Mouse (Mus musculus) heart, embryonic 15.5 days (tissue): ENCODE measurements around the gene Lsm3. TPM values are rescaled to one million over a fixed set of nuclear protein-coding genes. Genes with fewer than 3 reads are reported as not detected.

Experiments used
- ATAC-seq: fragments of 200-750 bp; cut with Nextera tagmentation; replicated peaks from 2 replicates; pipeline ENCODE4 v1.8.0; 2017; ENCODE audit warnings: low read depth, moderate TSS enrichment; ENCODE audit not compliant: insufficient number of reproducible peaks, insufficient read depth, low FRiP score
- H3K27ac ChIP-seq: fragments of 300-500 bp; sonication (generic); 2 replicates; pipeline ENCODE4 v1.5.1; 2015; ENCODE audit warnings: mild to moderate bottlenecking, inconsistent platforms
- H3K27me3 ChIP-seq: fragments of 300-500 bp; sonication (generic); 2 replicates; pipeline ENCODE4 v1.6.1; 2015; ENCODE audit warnings: inconsistent platforms
- H3K36me3 ChIP-seq: fragments of 300-500 bp; sonication (generic); 2 replicates; pipeline ENCODE4 v1.6.1; 2015; ENCODE audit warnings: mild to moderate bottlenecking, inconsistent platforms
- H3K4me1 ChIP-seq: fragments of 300-500 bp; sonication (generic); replicated peaks from 2 replicates; pipeline ENCODE4 v1.6.1; 2015; ENCODE audit warnings: inconsistent platforms
- H3K4me2 ChIP-seq: fragments of 300-500 bp; sonication (generic); 2 replicates; pipeline ENCODE4 v1.6.1; 2015; ENCODE audit warnings: inconsistent platforms, mild to moderate bottlenecking, moderate library complexity
- H3K4me3 ChIP-seq: fragments of 300-500 bp; sonication (generic); 2 replicates; pipeline ENCODE4 v1.5.1; 2015; ENCODE audit warnings: mild to moderate bottlenecking, inconsistent platforms
- H3K9ac ChIP-seq: fragments of 300-500 bp; sonication (generic); 2 replicates; pipeline ENCODE4 v1.6.1; 2015; ENCODE audit warnings: mild to moderate bottlenecking, inconsistent platforms
- H3K9me3 ChIP-seq: fragments of 300-500 bp; sonication (generic); replicated peaks from 2 replicates; pipeline ENCODE4 v1.6.1; 2016; ENCODE audit warnings: inconsistent platforms
- WGBS: fragments of 180-500 bp; shearing (Covaris S2); methylation state at CpG from one replicate; pipeline ENCODE4 v1.1.7; 2015; ENCODE audit warnings: mixed read lengths; 5-methylcytosine and 5-hydroxymethylcytosine counted together
- polyA plus RNA-seq: library from polyadenylated mRNA; unstranded; fragments of >200 nt; fragmentation: Nextera tagmentation; extraction: Ambion mirVana; gene quantifications from 2 replicates; pipeline ENCODE4 v1.2.1, GENCODE M21; 2015

Gene Lsm3
- polyA plus RNA-seq, 1 experiment from 2014 or later, result 155 TPM

DNA sequence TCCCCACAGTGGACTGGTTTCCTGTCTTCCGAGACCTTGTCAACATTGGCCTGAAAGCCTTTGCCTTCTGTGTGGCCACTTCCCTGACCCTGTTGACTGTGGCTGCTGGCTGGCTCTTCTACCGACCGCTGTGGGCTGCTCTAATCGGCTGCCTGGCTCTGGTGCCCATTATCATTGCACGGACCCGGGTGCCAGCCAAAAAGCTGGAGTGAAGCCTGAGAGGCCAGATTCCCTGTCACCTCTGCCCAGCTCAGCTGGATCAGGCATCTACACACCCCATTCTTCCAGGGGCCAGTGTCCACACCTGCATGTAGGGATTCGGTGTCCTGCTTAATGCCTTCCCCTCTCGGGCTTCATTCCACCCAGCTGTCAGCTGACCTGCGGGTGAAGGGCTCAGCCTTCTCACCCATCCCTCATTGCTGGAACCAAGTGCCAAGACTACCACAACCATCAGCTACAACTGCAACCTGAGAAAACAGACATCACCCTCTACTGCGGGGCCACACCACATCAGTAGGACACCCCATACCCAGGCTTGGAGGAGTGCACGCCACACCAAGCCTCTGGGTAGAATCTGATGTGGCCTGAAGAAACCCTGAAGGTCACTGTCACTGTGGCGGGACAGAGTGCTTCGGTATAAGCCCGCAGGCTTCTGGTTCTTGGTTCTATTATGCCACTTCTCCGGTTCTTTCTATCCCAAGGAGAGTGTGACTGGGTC is 28.8 kb upstream of the Lsm3 start:
- ATAC-seq, result no peak
- Histone ChIP-seq H3K27me3 (no peaks in the 10 kb centered on the region), H3K36me3 (peaks cover 69% of the 10 kb centered on the region)

DNA sequence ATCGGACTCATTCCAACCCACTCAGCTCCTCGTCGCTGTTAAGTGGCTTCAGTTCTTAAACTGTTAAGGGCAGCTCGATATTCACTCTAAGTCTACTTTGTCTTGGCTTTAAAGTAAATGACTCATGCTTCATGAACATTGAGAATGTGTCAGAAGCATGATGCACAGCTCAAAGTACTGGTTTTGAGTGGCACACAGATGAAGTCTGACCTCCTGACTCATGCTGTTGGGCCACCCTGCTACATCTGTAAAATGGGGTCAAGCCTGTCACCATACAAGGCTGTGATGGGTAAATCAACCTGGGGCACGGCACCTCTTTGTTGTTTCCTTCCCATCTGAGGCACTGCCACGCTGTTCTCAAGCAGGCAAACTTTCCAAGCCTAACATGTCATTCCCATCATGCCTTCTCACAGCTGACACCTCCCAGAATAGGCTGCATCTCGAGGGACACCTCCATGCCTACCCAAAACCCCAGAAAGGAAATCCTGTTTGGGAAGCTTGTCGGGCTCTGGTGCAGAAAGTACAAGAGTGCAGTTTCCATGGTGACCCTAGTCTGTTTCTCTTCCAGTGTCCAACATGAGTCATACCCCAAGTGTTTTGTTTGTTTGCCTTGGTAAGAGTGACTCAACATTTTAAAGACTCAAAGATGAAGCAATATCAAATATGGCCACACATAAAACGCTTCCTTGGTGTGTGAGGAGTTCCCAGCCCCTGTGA is 27.1 kb upstream of the Lsm3 start:
- Histone ChIP-seq H3K36me3 (peaks cover 55% of the 10 kb centered on the region), H3K27ac (peak overlapping the region; percentile 25; the same call in 1 of the 2 replicates), H3K27me3 (no peaks in the 10 kb centered on the region), H3K4me2 (no peak overlapping the region), H3K4me1 (peaks cover 4% of the 10 kb centered on the region), H3K4me3 (no peak overlapping the region), H3K9ac (no peak overlapping the region), H3K9me3 (no peaks in the 10 kb centered on the region)
- peak; percentile 25; the same call in 1 of the 2 replicates for ATAC-seq
- 57% methylated on average over 9 of the region's 9 CpGs for WGBS

More for the DNA sequence above, 28.8 kb upstream of the Lsm3 start:
- WGBS, result 92% methylated on average over 15 of the region's 15 CpGs
- Histone ChIP-seq H3K27ac (no peak overlapping the region), H3K4me1 (peaks cover 7% of the 10 kb centered on the region), H3K9me3 (no peaks in the 10 kb centered on the region), H3K4me2 (no peak overlapping the region), H3K9ac (no peak overlapping the region), H3K4me3 (no peak overlapping the region)

DNA sequence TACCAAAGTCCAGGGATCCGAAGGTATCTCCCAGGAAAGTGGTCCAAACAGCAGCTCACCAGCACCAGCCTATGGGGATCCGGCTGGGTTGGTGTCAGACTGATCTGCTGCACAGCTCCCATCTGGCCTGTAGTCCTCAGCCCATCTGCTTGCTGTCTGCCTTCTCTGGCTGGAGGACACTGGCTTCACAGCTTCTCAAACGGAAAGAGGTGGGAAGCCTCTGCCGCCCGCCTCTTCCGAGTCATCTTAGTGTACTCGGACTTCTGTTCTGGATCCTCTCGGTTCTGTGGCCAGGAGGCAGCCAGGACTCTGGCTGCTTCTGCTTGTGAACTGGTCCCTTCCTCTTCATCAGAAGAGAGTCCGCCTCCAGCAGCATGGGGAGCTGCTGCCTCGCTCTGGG is 25.9 kb upstream of the Lsm3 start:
- H3K4me2 ChIP-seq, result no peak overlapping the region
- H3K36me3 ChIP-seq, result peaks cover 49% of the 10 kb centered on the region
- no peak overlapping the region for H3K27ac ChIP-seq
- ATAC-seq, result no peak
- no peaks in the 10 kb centered on the region for H3K9me3 ChIP-seq
- peaks cover 4% of the 10 kb centered on the region for H3K4me1 ChIP-seq
- no peak overlapping the region for H3K4me3 ChIP-seq
- 83% methylated on average over 10 of the region's 10 CpGs for WGBS
- no peaks in the 10 kb centered on the region for H3K27me3 ChIP-seq
- no peak overlapping the region for H3K9ac ChIP-seq

DNA sequence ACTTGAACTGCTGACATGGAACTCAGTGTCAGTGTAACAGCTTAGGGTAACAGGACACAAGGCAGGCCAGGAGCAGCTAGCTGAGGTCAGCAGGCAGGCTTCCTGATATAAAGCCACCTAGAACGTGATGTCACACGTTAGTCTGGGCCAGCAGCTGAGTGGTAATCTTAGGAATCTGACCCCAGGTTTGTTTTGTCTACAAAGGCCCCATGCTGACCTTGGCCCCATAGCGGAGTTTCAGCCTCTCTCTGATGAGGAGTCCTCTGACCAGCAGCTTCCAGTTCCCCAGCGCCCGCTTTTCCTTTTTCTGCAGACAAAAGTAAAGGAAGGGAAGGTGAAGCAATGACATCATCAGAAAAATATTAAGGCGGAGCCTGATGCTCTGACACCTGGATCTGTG is 24.7 kb upstream of the Lsm3 start:
- no peak for ATAC-seq

DNA sequence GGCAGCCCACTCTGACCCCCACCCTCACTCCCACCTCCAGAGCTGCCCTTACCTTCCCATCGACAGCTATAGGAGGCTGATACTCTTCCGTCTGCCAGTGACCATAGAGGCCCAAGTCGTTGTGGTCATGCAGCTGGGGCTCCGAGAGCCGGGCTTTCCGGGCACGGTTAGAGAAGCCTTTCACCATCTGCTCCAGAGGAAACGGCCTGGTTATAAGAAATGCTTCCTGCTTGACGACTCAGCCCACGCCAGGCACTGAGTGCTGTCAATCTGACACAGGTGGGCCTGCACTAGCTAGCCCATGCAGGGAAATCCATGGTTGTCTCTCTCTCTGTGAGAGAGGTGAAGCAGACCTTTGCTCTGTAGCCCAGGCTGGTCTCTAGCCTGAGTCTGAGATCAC is 22.7 kb upstream of the Lsm3 start:
- 78% methylated on average over 10 of the region's 10 CpGs for WGBS
- no peaks in the 10 kb centered on the region for H3K9me3 ChIP-seq
- ATAC-seq, result no peak
- peaks cover 4% of the 10 kb centered on the region for H3K4me1 ChIP-seq
- peaks cover 43% of the 10 kb centered on the region for H3K36me3 ChIP-seq
- H3K4me2 ChIP-seq, result no peak overlapping the region
- H3K4me3 ChIP-seq, result no peak overlapping the region
- H3K9ac ChIP-seq, result no peak overlapping the region
- no peak overlapping the region for H3K27ac ChIP-seq
- H3K27me3 ChIP-seq, result no peaks in the 10 kb centered on the region

More for the DNA sequence above, 24.7 kb upstream of the Lsm3 start:
- Histone ChIP-seq H3K9me3 (no peaks in the 10 kb centered on the region), H3K27me3 (no peaks in the 10 kb centered on the region), H3K9ac (no peak overlapping the region), H3K4me1 (peaks cover 4% of the 10 kb centered on the region), H3K4me2 (no peak overlapping the region), H3K27ac (no peak overlapping the region), H3K36me3 (peaks cover 40% of the 10 kb centered on the region), H3K4me3 (no peak overlapping the region)
- WGBS, result 64% methylated on average over 6 of the region's 6 CpGs

DNA sequence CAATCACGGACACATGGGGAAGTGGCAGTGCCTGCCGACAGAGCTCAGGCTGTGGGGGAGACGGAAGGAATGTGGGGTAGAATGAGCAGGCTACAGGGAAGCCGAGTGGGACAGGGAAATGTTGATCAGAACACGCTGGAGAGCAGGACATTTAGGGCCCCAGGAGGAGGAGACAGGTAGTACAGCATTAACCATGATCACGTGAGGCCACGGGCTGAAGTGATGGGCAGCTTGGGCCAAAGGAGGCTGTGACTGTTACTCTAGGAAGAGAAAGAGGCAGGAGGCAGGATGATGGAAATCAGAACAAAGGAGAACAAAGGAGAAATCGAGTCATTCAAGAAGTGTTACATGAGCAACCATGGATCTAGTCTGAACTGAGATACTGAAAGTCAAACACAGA is 21.2 kb upstream of the Lsm3 start:
- ATAC-seq, result no peak
- no peak overlapping the region for H3K4me3 ChIP-seq
- no peak overlapping the region for H3K9ac ChIP-seq
- H3K27ac ChIP-seq, result no peak overlapping the region
- H3K36me3 ChIP-seq, result peaks cover 56% of the 10 kb centered on the region
- WGBS, result 80% methylated on average over 8 of the region's 8 CpGs
- no peaks in the 10 kb centered on the region for H3K4me1 ChIP-seq
- no peaks in the 10 kb centered on the region for H3K27me3 ChIP-seq
- H3K4me2 ChIP-seq, result no peak overlapping the region
- no peaks in the 10 kb centered on the region for H3K9me3 ChIP-seq

DNA sequence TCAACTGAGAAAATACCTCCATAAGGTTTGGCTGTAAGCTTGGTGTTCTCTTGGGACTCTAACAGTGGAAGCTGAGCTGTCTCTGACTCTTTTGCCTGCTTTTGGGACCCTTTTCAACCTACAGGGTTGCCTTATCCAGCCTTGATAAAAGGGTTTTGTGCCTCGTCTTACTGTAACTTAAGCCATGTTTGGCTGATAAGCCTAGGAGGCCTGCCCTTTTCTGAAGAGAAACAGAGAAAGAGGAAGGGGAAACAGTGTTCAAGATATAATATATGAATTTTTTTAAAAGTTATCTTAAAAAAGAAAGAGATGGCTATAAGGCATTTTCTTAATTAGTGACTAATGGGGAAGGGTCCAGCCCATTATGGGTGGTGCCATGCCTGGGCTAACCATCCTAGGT is 12.4 kb upstream of the Lsm3 start:
- Histone ChIP-seq H3K4me1 (no peaks in the 10 kb centered on the region), H3K27me3 (no peaks in the 10 kb centered on the region), H3K27ac (no peak overlapping the region), H3K9ac (no peak overlapping the region), H3K4me3 (no peak overlapping the region), H3K9me3 (no peaks in the 10 kb centered on the region), H3K4me2 (no peak overlapping the region), H3K36me3 (peaks cover 90% of the 10 kb centered on the region)
- ATAC-seq, result no peak
- 68% methylated on average over 1 of the region's 1 CpGs for WGBS

DNA sequence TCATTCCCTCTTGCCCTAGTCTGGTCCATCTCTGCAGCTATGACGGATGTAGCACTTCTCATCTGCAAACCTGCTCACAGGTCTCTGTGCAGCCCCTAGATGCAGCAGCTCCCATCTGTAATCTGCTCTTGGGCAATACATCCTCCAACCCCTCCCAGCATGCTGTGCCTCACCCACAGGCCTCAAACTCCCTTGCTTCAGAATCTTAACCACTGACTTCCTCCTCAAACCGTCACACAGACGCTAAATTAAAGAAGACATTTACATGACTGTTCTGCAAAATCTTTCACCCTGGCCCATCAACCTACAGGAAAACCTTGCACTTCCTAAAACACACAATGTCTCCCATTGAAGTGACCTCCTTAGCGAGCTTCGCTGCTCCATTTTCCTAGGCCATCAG is 9.7 kb upstream of the Lsm3 start:
- Histone ChIP-seq H3K9ac (no peak overlapping the region), H3K4me3 (no peak overlapping the region), H3K27me3 (no peaks in the 10 kb centered on the region), H3K4me1 (no peaks in the 10 kb centered on the region), H3K27ac (no peak overlapping the region), H3K4me2 (no peak overlapping the region), H3K36me3 (peaks cover 70% of the 10 kb centered on the region), H3K9me3 (no peaks in the 10 kb centered on the region)
- ATAC-seq, result no peak
- WGBS, result 84% methylated on average over 5 of the region's 5 CpGs

DNA sequence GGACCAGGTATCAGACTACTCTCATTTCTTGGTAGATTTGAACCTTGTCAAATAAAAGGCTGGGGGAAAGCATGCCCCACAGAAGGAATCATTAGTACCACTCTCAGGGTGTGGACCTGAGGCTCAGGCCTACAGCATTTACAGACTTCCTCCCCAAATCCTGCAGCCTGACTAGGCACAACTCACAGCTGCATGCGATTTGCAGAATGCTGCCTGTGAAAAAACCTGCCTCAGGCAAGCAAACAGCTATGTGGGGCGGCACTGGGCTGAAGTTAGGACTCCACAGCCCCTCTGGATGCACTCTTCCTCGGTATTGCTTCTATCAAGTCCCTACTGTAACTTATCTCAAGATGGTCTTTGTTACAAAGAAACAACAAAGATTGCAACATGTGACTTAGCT is 7.7 kb upstream of the Lsm3 start:
- H3K36me3 ChIP-seq, result peaks cover 50% of the 10 kb centered on the region
- no peaks in the 10 kb centered on the region for H3K27me3 ChIP-seq
- no peaks in the 10 kb centered on the region for H3K4me1 ChIP-seq
- ATAC-seq, result no peak
- H3K9ac ChIP-seq, result no peak overlapping the region
- WGBS, result 86% methylated on average over 3 of the region's 3 CpGs
- no peak overlapping the region for H3K27ac ChIP-seq
- H3K4me2 ChIP-seq, result no peak overlapping the region
- no peak overlapping the region for H3K4me3 ChIP-seq
- H3K9me3 ChIP-seq, result no peaks in the 10 kb centered on the region

DNA sequence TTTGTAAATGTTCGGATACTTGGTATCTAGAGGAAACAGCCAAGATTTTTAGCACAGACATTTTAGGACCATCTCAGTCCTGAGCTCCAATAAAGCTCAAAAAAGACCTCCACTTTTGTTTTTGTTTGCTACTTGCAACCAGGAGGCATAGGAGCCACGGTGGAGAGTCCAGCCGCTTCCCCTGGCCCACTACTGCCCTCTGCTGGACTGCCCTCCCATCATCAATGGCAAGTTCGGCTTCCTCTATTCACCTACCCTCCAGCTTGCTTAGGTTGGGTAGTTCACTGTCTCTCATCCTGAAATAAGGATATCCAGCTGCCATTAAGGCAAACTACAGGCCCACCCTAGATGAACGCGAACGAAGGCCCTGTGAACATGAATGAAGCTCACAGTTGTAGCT is 6.4 kb upstream of the Lsm3 start:
- no peak overlapping the region for H3K27ac ChIP-seq
- H3K4me1 ChIP-seq, result peaks cover 1% of the 10 kb centered on the region; the same call in 1 of the 2 replicates
- 35% methylated on average over 7 of the region's 7 CpGs for WGBS
- H3K4me2 ChIP-seq, result no peak overlapping the region
- no peak overlapping the region for H3K4me3 ChIP-seq
- ATAC-seq, result no peak
- H3K9me3 ChIP-seq, result no peaks in the 10 kb centered on the region
- no peak overlapping the region for H3K9ac ChIP-seq
- H3K27me3 ChIP-seq, result no peaks in the 10 kb centered on the region
- peaks cover 37% of the 10 kb centered on the region for H3K36me3 ChIP-seq

DNA sequence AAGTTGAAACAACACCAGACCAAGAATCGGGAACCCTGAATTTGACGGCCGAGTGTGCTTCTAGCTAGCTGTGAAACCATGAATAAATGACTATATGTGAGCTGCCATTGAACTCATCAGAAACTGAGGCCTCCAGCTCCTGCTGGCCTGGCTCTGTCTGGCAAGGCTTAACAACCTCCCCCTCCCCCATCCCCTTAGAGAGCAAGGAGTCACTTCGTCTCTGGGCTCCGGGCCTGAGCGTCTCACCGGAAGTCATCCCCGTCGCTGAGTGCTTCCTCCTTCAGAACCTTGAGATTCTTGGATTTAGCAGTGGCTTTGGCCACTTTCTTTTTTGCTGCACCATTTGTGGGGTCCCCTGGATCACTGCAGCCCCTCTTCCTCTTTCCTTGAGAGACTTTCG is 5.5 kb upstream of the Lsm3 start:
- no peak overlapping the region for H3K27ac ChIP-seq
- no peak overlapping the region for H3K4me2 ChIP-seq
- no peaks in the 10 kb centered on the region for H3K27me3 ChIP-seq
- H3K9ac ChIP-seq, result no peak overlapping the region
- ATAC-seq, result no peak
- no peak overlapping the region for H3K4me3 ChIP-seq
- peaks cover 10% of the 10 kb centered on the region for H3K4me1 ChIP-seq
- 75% methylated on average over 10 of the region's 10 CpGs for WGBS
- H3K9me3 ChIP-seq, result no peaks in the 10 kb centered on the region
- peaks cover 28% of the 10 kb centered on the region for H3K36me3 ChIP-seq

DNA sequence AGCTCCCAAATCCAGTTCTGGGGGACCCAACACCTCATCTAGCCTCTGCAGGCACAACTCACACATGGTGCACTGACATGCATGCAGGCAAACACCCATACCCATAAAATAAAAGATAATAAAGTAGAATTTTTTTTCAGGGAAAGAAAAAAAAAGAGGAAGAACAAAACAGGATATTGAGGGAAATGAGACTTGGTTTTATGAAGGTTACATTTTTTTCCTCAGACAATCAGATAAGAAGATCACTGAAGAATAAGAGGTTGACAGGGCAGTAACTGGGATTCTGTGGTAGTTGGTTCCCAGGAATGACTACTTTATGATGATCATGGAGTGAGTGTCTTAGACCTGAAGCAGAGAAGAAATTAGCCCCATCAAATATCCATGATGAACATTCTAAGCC is 1.6 kb upstream of the Lsm3 start:
- ATAC-seq, result no peak
- Histone ChIP-seq H3K9me3 (no peaks in the 10 kb centered on the region), H3K4me2 (0 out of 2 replicates have a peak overlapping the region, but pooled peaks have one; percentile 86), H3K27ac (no peak overlapping the region), H3K4me3 (no peak overlapping the region), H3K27me3 (no peaks in the 10 kb centered on the region), H3K4me1 (peaks cover 30% of the 10 kb centered on the region), H3K9ac (no peak overlapping the region), H3K36me3 (peaks cover 13% of the 10 kb centered on the region)
